Mouse (Mus musculus): ENCODE measurements around the gene Nckipsd. TPM values are rescaled to one million over a fixed set of nuclear protein-coding genes. Genes with fewer than 3 reads are reported as not detected.
A peak's percentile ranks its signal among the peaks of the same experiment; 100 is the strongest.

Nckipsd gene
- total RNA-seq, 2 experiments from 2014 or later = 3.6 to 5.3 TPM

DNA sequence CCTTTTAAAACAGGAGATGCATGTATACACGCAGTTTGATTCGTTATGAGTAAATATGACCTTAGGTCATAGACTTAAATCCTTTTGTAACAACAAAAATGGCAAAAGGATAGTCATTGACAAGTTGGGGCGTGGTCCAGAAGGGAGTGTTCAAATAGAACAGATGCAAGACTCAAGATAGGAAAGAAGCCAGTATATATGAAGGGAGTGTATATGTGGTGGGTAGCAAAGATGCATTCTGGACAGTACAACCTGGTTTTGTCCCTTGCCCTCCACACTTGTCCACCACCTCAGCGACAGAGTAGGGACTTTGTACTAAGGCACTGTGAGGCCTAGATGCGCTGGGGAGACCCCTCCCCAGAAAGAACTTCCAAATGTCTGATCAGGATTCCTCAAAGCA, 494 bp upstream of the Nckipsd start:
- Histone ChIP-seq H3K27ac (peak overlapping the region; percentile 93), H3K4me3 (peak overlapping the region; percentile 79)
- peak; percentile 5 for DNase-seq
- intact Hi-C loops (cut with DNase I) = no loop called here
- TF ChIP-seq CTCF (IDR thresholded peaks at IDR 0.05) = no peak

DNA sequence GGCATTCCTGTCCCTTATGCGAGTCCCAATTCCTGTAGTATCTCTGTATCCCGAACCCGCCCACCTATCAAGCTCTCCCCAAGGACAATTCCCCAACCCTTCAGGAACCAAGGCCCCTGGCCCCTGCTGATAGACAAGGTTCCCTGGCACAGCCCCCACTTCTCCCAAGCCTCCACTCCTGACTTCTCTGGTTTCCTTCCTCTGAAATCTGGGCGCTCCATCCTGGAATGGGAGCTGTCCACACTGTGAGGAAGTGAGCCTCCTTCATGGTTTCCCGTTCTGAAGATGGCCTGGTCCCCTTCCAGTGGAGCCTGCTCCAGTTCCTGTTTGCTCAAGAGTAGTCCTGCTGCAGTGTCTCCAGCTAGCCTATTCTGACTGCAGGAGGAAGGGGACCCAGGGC, 1.0 kb downstream of the Nckipsd start:
- H3K4me3 ChIP-seq = peak overlapping the region; percentile 79
- peak overlapping the region; percentile 93 for H3K27ac ChIP-seq
- no peak for TF ChIP-seq CTCF (IDR thresholded peaks at IDR 0.05)
- intact Hi-C loops (cut with DNase I) = no loop called here
- no peak for DNase-seq

DNA sequence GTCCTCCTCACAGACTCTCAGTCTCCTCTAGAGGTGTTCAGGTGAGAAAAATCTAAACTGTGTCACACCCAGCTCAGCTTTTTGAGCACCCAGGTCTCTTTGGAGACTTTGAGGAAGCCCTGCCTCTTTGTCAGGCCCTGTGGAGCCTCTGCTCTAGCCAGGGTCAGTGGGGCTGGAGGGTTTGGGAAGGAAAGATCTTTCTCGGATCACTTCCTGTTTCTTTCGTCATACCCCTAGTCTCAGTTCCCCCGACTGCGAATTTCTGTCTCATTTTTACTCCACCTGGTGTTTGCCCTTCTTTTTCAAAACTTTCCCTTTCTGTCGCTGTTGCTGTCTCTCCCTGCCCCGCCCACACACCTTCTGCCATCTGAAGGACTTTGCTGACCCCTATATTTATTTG, 1.6 kb downstream of the Nckipsd start:
- intact Hi-C loops (cut with DNase I) = no loop called here
- TF ChIP-seq CTCF (IDR thresholded peaks at IDR 0.05) = no peak
- H3K4me3 ChIP-seq = peak overlapping the region; percentile 79
- DNase-seq = no peak
- H3K27ac ChIP-seq = no peak overlapping the region

DNA sequence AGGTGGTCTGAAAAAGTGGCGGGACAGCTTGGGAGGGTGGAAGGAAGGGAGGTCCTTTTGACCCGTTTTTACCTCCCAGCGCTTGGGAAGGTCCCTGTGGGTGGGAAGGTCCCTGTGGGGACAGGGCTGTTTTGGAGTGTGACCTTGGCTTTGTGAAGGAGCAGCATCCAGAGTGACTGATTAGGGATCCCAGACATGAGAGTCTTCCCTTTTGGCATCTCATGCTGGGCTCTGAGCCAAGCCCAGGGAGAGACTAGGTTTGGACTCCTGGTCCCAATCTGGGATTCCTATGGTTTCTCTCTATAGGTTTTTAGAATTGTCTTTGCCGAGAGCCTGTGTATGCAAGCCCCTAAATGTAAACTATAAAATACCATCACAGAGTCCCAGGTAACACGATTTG, 2.3 kb downstream of the Nckipsd start:
- H3K4me3 ChIP-seq = no peak overlapping the region
- DNase-seq = no peak
- intact Hi-C loops (cut with DNase I) = no loop called here
- TF ChIP-seq CTCF (IDR thresholded peaks at IDR 0.05) = no peak
- no peak overlapping the region for H3K27ac ChIP-seq

DNA sequence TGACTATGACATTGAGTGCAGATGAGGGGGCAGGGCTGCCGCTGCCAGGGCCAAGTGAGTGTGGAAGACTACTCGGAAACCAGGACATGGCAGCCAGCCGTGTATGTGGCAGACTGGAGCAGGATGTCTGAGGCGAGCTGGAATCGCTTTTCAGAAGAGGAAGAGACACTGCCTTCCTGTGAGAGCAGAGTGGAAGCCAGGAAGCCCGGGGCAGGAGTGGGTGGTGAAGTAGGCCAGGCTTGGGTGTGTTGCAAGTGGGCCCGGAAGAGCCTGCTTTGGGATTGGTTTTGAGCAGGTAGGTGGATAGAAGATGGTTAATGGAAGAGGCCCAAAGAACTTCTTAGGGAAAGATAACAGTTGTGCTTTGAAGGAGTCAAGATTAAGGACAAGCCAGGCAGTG, 7.4 kb downstream of the Nckipsd start:
- TF ChIP-seq CTCF (IDR thresholded peaks at IDR 0.05) = no peak
- intact Hi-C loops (cut with DNase I) = no loop called here
- DNase-seq = no peak
- no peak overlapping the region for H3K27ac ChIP-seq
- H3K4me3 ChIP-seq = no peak overlapping the region

DNA sequence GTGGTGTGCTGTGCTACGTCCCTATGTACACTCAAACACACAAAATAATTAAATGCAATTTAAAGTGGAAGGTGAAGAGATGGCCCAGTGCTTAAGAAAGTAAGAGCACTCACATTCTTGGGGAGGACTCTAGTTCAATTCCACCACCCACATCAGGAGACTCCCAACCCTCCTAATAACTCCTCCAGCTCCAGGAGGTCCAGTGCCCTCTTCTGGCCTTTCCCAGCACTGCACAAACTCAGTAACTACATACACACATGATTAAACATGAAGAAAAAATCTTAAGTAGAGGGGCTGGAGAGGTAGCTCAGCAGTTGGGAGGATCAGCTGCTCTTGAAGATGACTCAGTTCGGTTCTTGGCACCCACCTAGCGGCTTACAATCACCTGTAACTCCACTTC, 11.3 kb downstream of the Nckipsd start:
- TF ChIP-seq CTCF (IDR thresholded peaks at IDR 0.05) = peak; percentile 85
- Histone ChIP-seq H3K27ac (no peak overlapping the region), H3K4me3 (no peak overlapping the region)
- intact Hi-C loops (cut with DNase I) = loop anchor here (2.0 kb wide), 1 partner anchor 67 kb away; no protein-coding TSS in a partner anchor
- peak; percentile 65 for DNase-seq

DNA sequence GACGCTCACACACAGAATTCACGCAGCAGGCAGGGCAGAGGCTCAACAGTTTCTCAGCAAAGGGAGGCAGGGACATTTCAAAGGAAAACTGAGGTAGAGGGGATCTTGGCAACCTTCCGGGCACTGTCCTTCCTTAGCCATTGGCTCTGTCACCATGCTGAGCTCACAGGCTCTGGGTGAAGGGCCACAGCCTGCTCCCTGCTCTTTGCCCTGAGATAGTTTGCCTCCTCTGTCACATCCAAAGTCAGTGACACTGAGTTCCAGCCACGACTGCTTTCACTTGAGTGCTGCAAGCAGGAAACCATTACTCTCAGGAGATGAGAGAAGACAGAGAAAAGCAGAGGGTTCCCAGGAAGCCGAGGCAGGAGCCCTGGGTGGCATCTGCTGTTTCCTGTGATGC, 11.9 kb downstream of the Nckipsd start:
- no peak for DNase-seq
- H3K27ac ChIP-seq = no peak overlapping the region
- TF ChIP-seq CTCF (IDR thresholded peaks at IDR 0.05) = no peak
- no peak overlapping the region for H3K4me3 ChIP-seq
- intact Hi-C loops (cut with DNase I) = no loop called here

DNA sequence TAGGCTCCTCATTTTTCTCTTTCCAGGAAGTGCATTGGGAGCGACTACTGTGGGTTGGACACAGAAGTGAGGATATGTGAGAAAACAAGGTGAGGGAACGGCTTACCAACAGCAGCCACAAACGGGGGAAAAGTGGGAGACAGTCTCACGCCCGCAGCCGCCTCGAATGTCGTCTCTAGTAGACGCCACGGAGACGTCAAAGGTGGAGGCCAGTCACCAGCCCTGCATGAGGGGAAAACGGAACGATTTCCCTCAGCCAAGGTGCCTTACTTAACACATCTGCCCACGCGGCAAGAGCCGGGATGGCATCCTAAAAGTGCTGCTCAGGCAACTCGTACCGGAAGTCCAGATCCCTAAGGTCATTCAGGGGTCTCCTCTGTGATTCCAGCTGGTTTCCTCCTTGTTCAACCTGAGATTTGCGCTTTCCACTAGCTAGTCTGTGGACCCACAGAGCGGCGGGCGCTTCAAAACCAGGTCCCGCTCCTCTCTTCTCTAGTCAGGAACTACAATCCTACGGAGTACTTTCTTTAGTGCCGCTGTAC, 16.0 kb downstream of the Nckipsd start:
- Histone ChIP-seq H3K4me3 (no peak overlapping the region), H3K27ac (no peak overlapping the region)
- no peak for DNase-seq
- intact Hi-C loops (cut with DNase I) = no loop called here
- TF ChIP-seq CTCF (IDR thresholded peaks at IDR 0.05) = no peak

DNA sequence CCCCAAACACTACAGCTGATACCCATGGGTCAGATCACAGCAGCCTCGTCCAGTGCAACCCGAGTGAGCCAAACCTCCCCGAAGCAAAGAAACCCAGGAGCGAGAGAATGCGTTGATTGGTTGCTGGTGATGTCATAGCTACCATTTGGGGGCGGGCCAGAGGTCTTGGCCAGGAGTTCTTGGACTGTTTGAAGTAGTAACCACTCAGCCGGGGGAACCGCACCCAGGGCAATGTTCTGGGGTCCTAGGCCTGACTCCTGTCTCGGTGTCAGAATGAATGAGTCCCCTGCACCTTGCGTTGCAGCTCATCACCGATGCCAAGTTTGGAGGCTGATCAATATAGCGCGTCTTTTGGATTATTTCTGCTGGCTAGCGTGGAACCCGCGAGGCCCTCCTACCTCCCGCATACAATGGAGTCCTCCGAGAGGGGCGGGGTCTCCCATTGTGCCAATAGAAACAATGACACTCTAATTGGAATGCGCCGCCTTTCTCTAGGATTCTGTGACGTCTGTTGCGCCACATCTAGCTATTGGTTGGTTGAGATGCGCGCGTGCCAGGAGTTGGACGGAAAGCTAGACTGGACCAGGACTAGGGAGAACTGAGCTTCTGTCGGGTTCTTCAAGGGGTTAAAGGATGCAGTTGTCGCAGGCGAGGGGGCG, 16.7 kb downstream of the Nckipsd start:
- no peak for DNase-seq
- H3K27ac ChIP-seq = no peak overlapping the region
- no peak for TF ChIP-seq CTCF (IDR thresholded peaks at IDR 0.05)
- intact Hi-C loops (cut with DNase I) = no loop called here
- H3K4me3 ChIP-seq = no peak overlapping the region

DNA sequence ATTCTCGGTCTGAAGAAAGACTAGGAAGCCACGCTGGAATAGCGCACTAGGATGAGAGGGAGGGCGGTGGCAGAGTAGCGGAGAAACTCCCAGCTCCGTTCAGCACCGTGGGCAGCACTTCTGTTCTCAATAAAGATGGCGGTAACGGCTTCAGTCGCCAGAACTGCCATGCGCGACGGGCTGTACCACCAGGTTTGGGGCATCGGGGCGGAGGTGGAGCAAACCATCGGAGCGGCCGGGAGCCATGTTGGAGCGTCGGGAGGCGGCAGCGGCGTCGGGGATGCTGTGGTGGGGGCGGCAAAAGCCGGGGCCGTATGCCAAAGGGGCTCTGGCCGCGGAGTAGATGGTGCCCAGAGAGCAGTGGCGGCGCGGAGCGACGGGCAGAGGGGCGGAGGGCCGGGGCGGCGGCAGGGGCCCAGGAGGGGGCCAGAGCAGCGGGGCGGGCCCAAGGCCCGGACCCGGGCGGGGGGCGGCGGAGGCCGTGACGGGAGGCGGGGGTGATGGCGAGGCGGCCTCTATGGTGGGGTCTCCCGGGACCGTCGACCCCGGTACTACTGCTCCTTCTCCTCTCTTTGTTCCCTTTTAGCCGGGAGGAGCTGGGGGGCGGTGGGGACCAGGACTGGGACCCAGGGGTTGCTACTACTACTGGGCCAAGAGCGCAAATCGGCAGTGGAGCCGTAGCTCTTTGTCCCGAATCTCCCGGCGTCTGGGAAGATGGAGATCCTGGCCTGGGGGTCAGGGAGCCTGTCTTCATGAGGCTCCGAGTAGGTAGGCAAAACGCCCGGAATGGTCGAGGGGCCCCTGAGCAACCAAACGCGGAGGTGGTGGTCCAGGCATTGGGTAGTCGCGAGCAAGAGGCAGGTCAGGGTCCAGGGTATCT, 17.9 kb downstream of the Nckipsd start, which contains the start of gene Celsr3:
Celsr3 (plus strand) TSS at position 501 of the 880 bp plus-strand sequence.
- Histone ChIP-seq H3K27ac (no peak within 1 kb of the TSS), H3K4me3 (peak within 1 kb of the TSS; percentile 61)
- TF ChIP-seq CTCF (IDR thresholded peaks at IDR 0.05) = no peak
- DNase-seq = no peak
- intact Hi-C loops (cut with DNase I) = no loop called here

DNA sequence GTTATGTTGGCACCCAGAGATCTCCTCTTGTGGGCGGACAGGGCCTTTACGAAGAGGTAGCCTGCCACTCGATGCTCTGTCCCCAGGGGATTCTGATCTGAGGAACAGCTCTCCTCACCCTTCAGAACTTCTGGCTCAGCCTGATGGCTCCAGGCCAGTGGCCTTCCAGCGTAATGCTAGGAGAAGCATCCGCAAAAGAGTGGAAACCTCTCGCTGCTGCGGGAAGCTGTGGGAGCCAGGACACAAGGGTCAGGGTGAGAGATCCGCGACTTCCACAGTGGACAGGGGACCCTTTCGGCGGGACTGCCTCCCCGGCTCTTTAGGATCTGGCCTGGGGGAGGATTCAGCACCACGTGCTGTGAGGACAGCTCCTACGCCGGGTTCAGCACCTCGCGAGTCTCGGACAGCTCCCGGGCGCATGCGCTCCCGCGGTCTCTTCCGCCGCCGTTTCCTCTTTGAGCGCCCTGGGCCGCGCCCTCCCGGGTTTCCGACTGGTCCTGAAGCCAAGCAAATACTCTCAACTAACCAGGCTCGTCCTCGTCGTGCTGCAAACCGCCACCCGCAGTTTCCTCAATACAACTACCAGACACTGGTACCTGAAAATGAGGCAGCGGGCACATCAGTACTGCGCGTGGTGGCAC, 18.7 kb downstream of the Nckipsd start:
- DNase-seq = peak; percentile 82
- Histone ChIP-seq H3K4me3 (peak overlapping the region; percentile 61), H3K27ac (no peak overlapping the region)
- intact Hi-C loops (cut with DNase I) = no loop called here
- TF ChIP-seq CTCF (IDR thresholded peaks at IDR 0.05) = no peak

DNA sequence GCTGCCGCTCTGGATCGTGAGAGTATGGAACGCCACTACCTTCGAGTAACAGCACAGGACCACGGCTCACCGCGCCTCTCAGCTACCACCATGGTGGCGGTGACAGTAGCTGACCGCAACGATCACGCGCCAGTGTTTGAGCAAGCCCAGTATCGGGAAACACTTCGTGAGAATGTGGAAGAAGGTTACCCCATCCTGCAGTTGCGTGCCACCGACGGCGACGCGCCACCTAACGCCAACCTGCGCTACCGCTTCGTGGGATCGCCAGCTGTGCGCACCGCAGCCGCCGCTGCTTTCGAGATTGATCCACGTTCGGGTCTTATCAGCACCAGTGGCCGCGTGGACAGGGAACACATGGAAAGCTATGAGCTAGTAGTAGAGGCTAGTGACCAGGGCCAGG, 19.3 kb downstream of the Nckipsd start:
- peak overlapping the region; percentile 61 for H3K4me3 ChIP-seq
- H3K27ac ChIP-seq = no peak overlapping the region
- no peak for TF ChIP-seq CTCF (IDR thresholded peaks at IDR 0.05)
- DNase-seq = no peak
- intact Hi-C loops (cut with DNase I) = no loop called here

DNA sequence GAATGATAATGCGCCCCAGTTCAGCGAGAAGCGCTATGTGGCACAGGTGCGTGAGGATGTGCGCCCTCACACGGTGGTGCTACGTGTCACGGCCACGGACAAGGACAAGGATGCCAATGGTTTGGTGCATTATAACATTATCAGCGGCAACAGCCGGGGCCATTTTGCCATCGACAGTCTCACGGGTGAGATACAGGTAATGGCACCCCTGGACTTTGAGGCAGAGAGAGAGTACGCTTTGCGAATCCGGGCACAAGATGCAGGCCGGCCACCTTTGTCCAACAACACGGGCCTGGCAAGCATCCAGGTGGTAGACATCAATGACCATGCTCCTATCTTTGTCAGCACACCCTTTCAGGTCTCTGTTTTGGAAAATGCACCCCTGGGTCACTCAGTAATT, 19.7 kb downstream of the Nckipsd start:
- intact Hi-C loops (cut with DNase I) = no loop called here
- TF ChIP-seq CTCF (IDR thresholded peaks at IDR 0.05) = no peak
- no peak for DNase-seq
- Histone ChIP-seq H3K4me3 (no peak overlapping the region), H3K27ac (no peak overlapping the region)

Measured in gastrocnemius, adult 2 months (tissue).